Mouse (Mus musculus) lung, postnatal 0 days (tissue): ENCODE data around the gene Pkd1l2.

ENCODE experiments used
- CTCF ChIP-seq: IDR thresholded peaks from 2 replicates; pipeline ENCODE4 v1.5.1; 2016; ENCODE audit warnings: antibody characterized with exemption, mild to moderate bottlenecking
- EP300 ChIP-seq: IDR thresholded peaks from 2 replicates; pipeline ENCODE4 v1.6.1; 2016; ENCODE audit warnings: antibody characterized with exemption, mild to moderate bottlenecking, control low read depth

DNA sequence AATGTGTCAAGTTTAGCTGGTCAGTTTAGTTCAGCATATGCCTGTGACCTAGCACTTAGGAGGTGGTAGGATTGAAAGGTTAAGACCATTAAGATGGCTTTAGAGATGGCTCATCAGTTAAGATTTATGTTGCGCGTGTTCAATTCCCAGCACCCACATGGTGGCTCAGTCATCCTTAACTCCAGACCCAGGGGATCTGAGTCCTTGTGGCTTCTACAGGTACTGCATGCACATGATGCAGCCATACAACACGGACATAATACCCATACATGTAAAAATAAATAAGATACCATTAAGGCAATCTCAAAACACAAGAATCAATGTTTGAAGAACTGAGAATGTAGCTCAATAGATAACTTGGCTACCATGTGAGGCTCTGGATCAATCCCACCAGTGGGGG is 92.4 kb downstream of the Pkd1l2 start:
- TF ChIP-seq EP300: no peak
- peak; percentile 30 for TF ChIP-seq CTCF
